Mouse (Mus musculus): ENCODE measurements around the gene Znhit1. TPM values are rescaled to one million over a fixed set of nuclear protein-coding genes. Genes with fewer than 3 reads are reported as not detected.

Gene Znhit1
- polyA plus RNA-seq, 1 experiment = 97.7 TPM

- Histone ChIP-seq H3K4me3 (no peak overlapping the region), H3K79me2 (ENCODE audit: control insufficient read depth, insufficient read depth) (no peaks in the 10 kb centered on the region), H3K4me2 (ENCODE audit: low read depth) (peak overlapping the region; percentile 59), H3K36me3 (ENCODE audit: control insufficient read depth, insufficient read depth) (no peaks in the 10 kb centered on the region), H3ac (ENCODE audit: control insufficient read depth, insufficient read length) (no peak overlapping the region), H3K27me3 (ENCODE audit: control insufficient read depth, insufficient read depth, insufficient read length) (peaks cover 18% of the 10 kb centered on the region)
- TF ChIP-seq POLR2A (IDR thresholded peaks at IDR 0.05; ENCODE audit: insufficient read length, low read depth) (no peak), USF1 (IDR thresholded peaks at IDR 0.05; ENCODE audit: low read depth) (no peak), MYOD1 (IDR thresholded peaks at IDR 0.05; ENCODE audit: control insufficient read depth in 1 of 3, insufficient read length in 2 of 3, low read depth in 2 of 3) (peak in 1 of 3 experiments; percentile 17), SRF (IDR thresholded peaks at IDR 0.05; ENCODE audit: control insufficient read depth, insufficient read length, low read depth) (no peak), MYOG (IDR thresholded peaks at IDR 0.05; ENCODE audit: control insufficient read depth in 1 of 3, insufficient read depth in 1 of 3, insufficient read length in 2 of 3, low read depth in 2 of 3) (no peak), CEBPB (IDR thresholded peaks at IDR 0.05; ENCODE audit: insufficient read depth, poor library complexity, severe bottlenecking) (no peak), POLR2AphosphoS2 (IDR thresholded peaks at IDR 0.05; ENCODE audit: insufficient read length, low read depth) (no peak), REST (IDR thresholded peaks at IDR 0.05; ENCODE audit: insufficient read depth, insufficient read length) (peak; percentile 7), E2F4 (IDR thresholded peaks at IDR 0.05; ENCODE audit: insufficient read depth) (no peak), TCF3 (IDR thresholded peaks at IDR 0.05; ENCODE audit: insufficient read length, low read depth) (no peak), TCF12 (IDR thresholded peaks at IDR 0.05; ENCODE audit: insufficient read depth, poor library complexity, severe bottlenecking) (no peak)
Measured at GRCm38 (mm10) chr5:137025132-137025531, 37.3 kb upstream of the Znhit1 start.

GRCm38 (mm10) chr5:137024318-137024717, 36.5 kb upstream of the Znhit1 start:
- no peak for TF ChIP-seq TCF3 (IDR thresholded peaks at IDR 0.05; ENCODE audit: insufficient read length, low read depth)
- TF ChIP-seq USF1 (IDR thresholded peaks at IDR 0.05; ENCODE audit: low read depth) = no peak
- Histone ChIP-seq H3K27me3 (ENCODE audit: control insufficient read depth, insufficient read depth, insufficient read length) (peaks cover 18% of the 10 kb centered on the region), H3K79me2 (ENCODE audit: control insufficient read depth, insufficient read depth) (no peaks in the 10 kb centered on the region), H3K4me3 (no peak overlapping the region), H3K36me3 (ENCODE audit: control insufficient read depth, insufficient read depth) (no peaks in the 10 kb centered on the region), H3ac (ENCODE audit: control insufficient read depth, insufficient read length) (no peak overlapping the region), H3K4me2 (ENCODE audit: low read depth) (no peak overlapping the region)

DNA sequence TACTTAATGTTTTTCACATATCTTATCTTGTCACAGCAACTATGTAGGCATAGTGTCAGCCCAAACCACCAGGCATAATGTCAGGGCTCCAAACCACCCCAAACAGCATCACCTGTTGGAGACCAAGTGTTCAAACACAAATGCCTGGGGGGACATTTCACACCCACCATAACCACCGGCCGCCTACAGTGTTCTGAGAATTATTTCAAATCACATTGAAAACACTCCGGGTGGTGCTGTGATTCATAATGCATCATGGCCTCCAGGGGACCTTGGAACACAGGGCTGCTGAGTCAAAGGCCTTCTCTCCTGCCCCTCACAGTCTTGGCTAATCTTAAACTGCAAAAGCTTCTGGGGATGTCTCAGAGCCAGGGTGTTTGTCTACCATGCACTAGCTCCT, 28.1 kb upstream of the Znhit1 start:
- Histone ChIP-seq H3K36me3 (ENCODE audit: control insufficient read depth, insufficient read depth) (no peaks in the 10 kb centered on the region), H3K4me2 (ENCODE audit: low read depth) (no peak overlapping the region), H3ac (ENCODE audit: control insufficient read depth, insufficient read length) (no peak overlapping the region), H3K4me3 (no peak overlapping the region), H3K79me2 (ENCODE audit: control insufficient read depth, insufficient read depth) (no peaks in the 10 kb centered on the region), H3K27me3 (ENCODE audit: control insufficient read depth, insufficient read depth, insufficient read length) (no peaks in the 10 kb centered on the region)
- TF ChIP-seq MYOD1 (IDR thresholded peaks at IDR 0.05; ENCODE audit: control insufficient read depth in 1 of 3, insufficient read length in 2 of 3, low read depth in 2 of 3) (peak in 1 of 3 experiments; percentile 60), SRF (IDR thresholded peaks at IDR 0.05; ENCODE audit: control insufficient read depth, insufficient read length, low read depth) (no peak), E2F4 (IDR thresholded peaks at IDR 0.05; ENCODE audit: insufficient read depth) (no peak), MAX (IDR thresholded peaks at IDR 0.05; ENCODE audit: low read depth) (no peak), MYOG (IDR thresholded peaks at IDR 0.05; ENCODE audit: control insufficient read depth in 1 of 3, insufficient read depth in 1 of 3, insufficient read length in 2 of 3, low read depth in 2 of 3) (no peak), TCF3 (IDR thresholded peaks at IDR 0.05; ENCODE audit: insufficient read length, low read depth) (no peak), USF1 (IDR thresholded peaks at IDR 0.05; ENCODE audit: low read depth) (no peak), CEBPB (IDR thresholded peaks at IDR 0.05; ENCODE audit: insufficient read depth, poor library complexity, severe bottlenecking) (no peak)

GRCm38 (mm10) chr5:137012401-137012950, 24.7 kb upstream of the Znhit1 start:
- no peak for TF ChIP-seq SRF (IDR thresholded peaks at IDR 0.05; ENCODE audit: control insufficient read depth, insufficient read length, low read depth)
- TF ChIP-seq MAX (IDR thresholded peaks at IDR 0.05; ENCODE audit: low read depth) = no peak
- no peak for TF ChIP-seq REST (IDR thresholded peaks at IDR 0.05; ENCODE audit: insufficient read depth, insufficient read length)
- TF ChIP-seq CEBPB (IDR thresholded peaks at IDR 0.05; ENCODE audit: insufficient read depth, poor library complexity, severe bottlenecking) = no peak
- TF ChIP-seq USF1 (IDR thresholded peaks at IDR 0.05; ENCODE audit: low read depth) = no peak
- Histone ChIP-seq H3ac (ENCODE audit: control insufficient read depth, insufficient read length) (no peak overlapping the region), H3K36me3 (ENCODE audit: control insufficient read depth, insufficient read depth) (no peaks in the 10 kb centered on the region), H3K27me3 (ENCODE audit: control insufficient read depth, insufficient read depth, insufficient read length) (no peaks in the 10 kb centered on the region), H3K4me2 (ENCODE audit: low read depth) (no peak overlapping the region), H3K4me3 (no peak overlapping the region), H3K79me2 (ENCODE audit: control insufficient read depth, insufficient read depth) (no peaks in the 10 kb centered on the region)

- Histone ChIP-seq H3ac (ENCODE audit: control insufficient read depth, insufficient read length) (no peak overlapping the region), H3K79me2 (ENCODE audit: control insufficient read depth, insufficient read depth) (no peaks in the 10 kb centered on the region), H3K27me3 (ENCODE audit: control insufficient read depth, insufficient read depth, insufficient read length) (peaks cover 7% of the 10 kb centered on the region), H3K4me2 (ENCODE audit: low read depth) (no peak overlapping the region), H3K36me3 (ENCODE audit: control insufficient read depth, insufficient read depth) (no peaks in the 10 kb centered on the region), H3K4me3 (no peak overlapping the region)
- TF ChIP-seq E2F4 (IDR thresholded peaks at IDR 0.05; ENCODE audit: insufficient read depth) = no peak
- no peak for TF ChIP-seq POLR2AphosphoS2 (IDR thresholded peaks at IDR 0.05; ENCODE audit: insufficient read length, low read depth)
- TF ChIP-seq POLR2A (IDR thresholded peaks at IDR 0.05; ENCODE audit: insufficient read length, low read depth) = no peak
- no peak for TF ChIP-seq TCF12 (IDR thresholded peaks at IDR 0.05; ENCODE audit: insufficient read depth, poor library complexity, severe bottlenecking)
Measured at GRCm38 (mm10) chr5:137009988-137010387, 22.2 kb upstream of the Znhit1 start.
